Mouse (Mus musculus) kidney, postnatal 25 days (tissue): ENCODE measurements at regions not wholly inside any gene's neighbourhood (a gene's known extent, or its start where the extent isn't known, plus 50 kb on each side); places are given as distances from the start of the nearest gene placed in this dataset.

ENCODE experiments used
- DNase-seq, 2 experiments: peaks; one replicate each; pipeline ENCODE4 v3.0.0; 2021; ENCODE audit warnings: mixed read lengths in 2 of 2

DNA sequence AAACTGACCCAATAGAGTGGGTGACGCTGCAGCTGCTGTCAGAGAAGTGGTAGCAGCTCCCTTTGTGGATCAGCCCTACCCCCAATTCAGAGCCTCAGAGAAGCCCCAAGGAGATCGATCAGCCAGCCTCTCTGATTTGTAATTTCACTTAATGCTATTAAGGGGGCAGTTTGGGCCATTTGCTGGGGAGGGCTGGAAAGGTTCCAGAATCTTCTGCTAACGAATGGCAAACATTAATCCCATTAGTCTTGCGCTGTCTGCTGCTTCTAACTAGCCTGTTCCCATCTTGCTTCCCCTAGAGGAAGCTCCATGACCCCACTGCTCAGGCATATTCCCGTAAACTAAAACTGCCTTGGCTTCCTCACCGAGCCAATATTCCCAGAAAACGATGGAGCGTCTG lies 59.9 kb upstream of the Lrrn2 start:
- DNase-seq: no peak

DNA sequence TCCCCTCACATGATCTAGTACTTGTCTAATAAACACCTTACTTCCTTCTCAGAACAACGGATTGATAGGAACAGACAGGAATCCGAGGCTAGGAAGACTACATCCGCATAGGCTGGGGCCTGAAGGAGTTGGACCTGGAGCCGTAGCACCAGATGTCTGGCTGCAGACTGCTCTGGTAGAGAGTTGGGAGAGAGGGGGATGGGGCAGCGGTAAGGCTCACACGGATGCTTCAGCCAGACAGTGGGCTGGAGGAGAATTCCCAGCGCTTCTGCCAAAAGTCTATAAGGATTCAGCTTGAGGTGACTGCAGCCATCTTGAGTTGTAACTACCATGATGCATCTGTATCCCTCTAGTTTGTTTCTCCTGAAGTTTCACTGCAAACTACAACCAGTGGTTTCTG lies 61.8 kb upstream of the Lrrn2 start:
- DNase-seq: no peak

DNA sequence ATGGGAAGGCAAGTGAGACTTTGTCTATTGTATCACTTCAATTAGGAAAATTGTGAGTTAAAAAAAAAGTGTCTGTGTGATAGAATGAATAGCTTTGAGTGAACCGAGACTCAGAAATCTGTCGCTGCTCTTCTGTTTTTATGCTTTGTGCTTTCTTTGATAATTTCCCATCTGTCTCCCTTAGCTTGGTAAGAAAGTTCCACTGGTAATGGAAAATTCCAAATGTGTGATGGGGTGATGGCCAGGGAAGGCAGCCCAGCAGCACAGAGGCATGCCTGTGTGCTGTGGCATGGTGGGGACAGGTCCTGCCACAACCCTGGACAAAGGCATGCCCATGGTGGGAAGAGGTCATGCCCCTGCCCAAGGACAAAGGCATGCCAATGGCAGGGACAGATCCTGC lies 62.7 kb upstream of the Lrrn2 start:
- no peak for DNase-seq

DNA sequence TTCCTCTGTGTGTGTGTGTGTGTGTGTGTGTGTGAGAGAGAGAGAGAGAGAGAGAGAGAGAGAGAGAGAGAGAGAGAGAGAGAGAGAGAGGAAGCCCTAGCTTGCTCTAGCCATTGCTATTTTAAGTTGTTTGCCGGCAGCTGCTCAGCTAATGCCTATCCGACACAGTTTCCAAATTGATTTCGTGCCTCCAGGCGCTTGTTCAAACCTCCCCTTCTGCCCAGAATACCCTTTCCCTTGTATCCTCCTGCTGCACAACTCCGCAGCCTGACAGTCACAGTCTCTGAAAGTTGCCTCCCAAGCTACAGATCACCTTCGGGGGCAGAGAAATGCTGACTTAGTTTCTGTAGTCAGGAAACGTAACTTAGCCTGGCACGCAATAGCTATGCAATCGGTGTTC lies 63.9 kb upstream of the Nfasc start:
- no peak for DNase-seq

DNA sequence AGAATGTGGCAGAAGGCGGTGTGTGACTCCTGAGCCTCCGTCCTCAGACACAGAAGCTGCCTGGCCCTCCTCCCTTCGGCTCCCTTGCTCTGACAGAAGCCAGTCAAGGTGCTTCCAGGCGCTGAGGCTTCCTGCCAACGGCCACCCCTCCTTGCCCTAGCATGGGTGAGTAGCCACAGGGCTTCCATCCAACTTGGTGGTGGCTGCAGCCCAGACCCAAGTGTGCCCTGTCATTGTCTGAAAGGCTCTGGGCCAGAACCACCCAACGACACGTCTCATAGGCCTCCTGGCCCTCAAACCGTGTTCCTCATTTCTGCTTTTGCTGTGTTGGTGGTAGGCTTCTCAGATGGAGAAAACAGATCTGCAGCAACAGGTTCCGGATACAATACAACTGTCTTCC lies 62.2 kb upstream of the Nfasc start:
- DNase-seq: no peak

DNA sequence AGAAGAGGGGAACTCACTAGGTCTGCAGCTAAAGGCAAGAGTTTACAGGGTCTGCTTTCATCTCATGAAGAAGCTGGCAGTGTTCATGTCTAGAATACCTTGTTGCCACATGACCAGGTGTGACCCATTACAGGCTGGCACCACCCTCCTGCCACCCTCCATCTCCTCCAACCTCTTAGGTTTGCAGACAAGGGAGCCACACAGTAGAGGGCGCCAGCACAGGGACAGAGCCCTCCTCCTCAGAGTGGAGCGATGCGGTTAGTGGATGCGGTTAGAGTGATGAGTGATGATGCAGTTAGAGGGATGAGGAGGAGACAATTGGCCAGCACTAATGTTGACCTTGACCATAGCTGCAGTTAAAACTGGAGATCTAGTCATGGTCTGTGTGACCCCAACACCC lies 60.8 kb upstream of the Nfasc start:
- no peak for DNase-seq

DNA sequence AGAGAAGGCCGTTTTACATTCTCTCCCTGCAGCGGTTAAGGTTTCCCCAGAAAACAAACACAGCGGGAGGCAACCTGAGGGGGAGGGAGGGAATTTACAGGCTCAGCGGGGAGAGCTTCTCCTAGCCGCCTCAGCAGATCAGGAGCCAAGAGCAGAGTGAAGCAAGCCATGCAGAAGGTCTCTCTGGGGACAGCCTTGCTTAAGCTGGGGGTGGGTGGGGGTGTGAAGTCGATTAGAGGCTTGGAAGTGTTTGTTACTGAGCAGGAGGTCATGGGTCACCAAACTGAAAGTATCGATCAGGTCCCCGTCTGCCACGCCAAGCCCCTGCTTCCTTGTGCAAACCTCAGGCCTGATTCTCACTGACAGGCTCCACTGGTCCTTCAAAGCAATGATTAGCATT lies 58.7 kb upstream of the Nfasc start:
- no peak for DNase-seq

DNA sequence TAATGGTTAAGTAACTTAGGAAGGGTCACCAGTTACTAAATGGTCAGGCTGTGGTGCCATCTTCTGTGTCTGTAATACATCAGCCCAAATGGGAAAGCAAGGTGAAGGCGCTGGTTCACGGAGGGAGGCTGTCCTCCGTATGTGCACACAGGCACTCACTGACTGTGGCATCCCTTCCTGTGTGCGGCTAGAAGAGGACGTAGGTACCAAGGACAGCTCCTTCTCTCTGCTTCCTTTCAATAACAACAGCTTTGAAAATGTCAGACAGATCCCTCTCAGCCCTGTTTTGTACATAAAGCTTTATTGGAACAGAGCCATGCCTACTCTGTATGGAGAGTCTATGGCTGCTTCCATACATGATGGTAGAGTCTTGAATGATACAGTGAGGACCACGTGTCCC lies 57.7 kb upstream of the Nfasc start:
- DNase-seq: peak in 1 of 2 experiments; percentile 26

DNA sequence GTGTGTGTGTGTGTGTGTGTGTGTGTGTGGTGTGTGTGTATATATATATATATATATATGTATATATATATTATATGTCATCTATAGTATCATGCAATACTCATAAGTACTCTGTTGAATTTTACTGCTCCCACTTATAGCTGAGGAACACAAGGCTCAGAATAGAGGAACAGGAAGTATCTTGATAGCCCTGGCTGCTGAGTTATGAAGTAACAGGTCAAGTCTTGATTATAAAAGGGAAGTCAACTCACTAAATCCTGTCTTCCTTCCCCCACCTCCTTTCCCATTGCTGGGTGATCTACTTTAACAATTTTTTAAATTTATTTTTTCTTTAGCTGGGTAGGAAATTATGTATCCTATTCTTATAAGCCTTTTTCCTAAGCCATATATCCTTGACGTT lies 52.9 kb upstream of the Nfasc start:
- DNase-seq: no peak
